Mouse (Mus musculus): ENCODE results near the gene Gm4353. TPM values are rescaled to one million over a fixed set of nuclear protein-coding genes. Genes with fewer than 3 reads are reported as not detected.
A peak's percentile ranks its signal among the peaks of the same experiment; 100 is the strongest.

Gm4353 gene
- total RNA-seq, 1 experiment from 2014 or later, result 4.2 TPM

DNA sequence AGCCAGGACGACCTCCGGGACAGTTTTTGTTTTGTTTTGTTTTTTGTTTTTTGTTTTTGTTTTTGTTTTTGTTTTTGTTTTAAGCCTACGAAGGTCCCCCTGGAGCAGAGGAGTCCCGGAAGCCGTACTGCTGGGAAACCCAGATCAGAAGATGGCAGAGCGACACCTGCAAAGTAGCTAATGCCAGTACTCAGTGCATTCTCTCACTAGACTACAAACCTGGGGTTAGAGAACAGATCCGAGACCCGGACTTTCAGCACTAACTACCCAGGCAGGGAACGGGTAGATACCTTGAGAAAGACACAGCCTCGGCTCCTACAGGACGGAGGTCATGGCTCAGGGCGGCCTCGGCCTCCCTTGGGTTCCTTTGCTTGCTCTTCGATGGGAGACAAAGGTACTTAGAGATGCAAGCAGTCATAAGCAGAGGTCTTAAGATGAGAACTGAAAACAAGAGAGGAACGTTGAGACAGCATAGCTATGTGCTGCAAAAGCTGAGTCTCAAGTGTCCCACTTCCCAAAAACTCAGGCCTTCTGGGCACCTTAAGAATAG is 43.9 kb downstream of the Gm4353 start:
- no peak for DNase-seq

DNA sequence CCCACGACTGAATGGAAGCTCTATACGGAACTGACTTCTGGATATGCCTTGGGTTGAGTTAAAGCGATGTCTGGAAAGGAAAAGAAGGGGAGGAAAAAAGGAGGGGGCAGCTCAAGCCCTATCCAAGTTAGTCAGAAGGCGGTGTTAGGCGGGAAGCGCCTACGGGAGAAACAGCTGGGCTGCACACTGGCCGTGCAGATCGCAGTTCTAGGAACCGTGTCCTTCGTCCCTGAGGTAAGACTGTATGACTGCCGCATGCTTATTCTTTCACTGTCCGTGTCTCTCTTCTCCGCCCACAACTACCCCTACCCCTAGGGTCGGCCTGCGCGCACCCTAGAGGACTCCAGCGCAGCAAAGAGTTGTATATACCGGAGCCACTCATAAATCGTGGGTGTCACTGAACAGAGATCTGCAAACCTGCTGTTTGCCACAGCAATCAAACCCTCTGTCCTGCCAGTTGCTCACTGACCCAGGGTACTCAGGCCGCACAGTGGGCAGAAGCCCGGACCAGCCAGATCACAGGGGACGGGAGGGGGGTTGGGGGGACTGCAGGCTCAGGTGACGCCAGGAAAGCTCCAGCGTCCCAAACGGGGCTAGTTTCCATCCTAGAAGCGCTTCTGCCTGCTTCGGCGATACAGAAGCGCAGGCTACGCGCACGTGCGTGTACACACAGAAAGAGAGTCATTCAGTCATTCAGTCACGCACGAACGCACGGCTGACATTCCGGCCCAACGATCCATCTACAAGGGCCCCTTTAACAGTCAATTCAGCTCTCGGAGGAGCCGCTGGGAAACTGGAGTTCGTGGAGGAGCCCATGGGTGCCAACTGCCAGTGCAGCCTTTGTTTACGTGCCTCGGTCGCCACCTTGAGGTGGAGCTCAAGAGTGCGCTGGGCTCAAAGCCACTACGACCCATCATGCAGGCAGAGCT is 44.6 kb downstream of the Gm4353 start:
- DNase-seq, result peak; percentile 89

DNA sequence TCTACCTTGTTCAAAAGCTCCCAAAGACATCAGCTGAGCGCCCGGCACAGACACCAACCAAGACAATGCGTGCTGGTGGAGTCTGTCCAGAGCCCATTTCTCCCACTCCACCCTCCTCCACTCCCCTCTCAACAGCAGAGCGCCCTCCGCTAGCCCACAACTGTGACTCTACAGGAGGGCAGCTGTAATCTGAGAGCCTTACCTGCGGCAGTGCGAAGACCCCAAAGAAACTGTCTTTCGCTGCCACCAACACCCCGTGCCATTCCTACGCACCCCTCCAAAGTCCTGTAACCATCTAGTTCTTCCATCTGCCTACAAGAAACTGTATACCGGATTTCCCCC is 45.3 kb downstream of the Gm4353 start, which contains the start of gene 1110004F10Rik:
TSS of gene 1110004F10Rik (plus strand) at position 202 of the 342 bp plus-strand sequence.
- peak; percentile 4 for DNase-seq

- no peak for DNase-seq
Observed at GRCm38 (mm10) chr7:116038511-116038910, 45.9 kb downstream of the Gm4353 start, which contains the start of gene Sox6. Sox6 (minus strand) TSS chr7:116038796.

DNA sequence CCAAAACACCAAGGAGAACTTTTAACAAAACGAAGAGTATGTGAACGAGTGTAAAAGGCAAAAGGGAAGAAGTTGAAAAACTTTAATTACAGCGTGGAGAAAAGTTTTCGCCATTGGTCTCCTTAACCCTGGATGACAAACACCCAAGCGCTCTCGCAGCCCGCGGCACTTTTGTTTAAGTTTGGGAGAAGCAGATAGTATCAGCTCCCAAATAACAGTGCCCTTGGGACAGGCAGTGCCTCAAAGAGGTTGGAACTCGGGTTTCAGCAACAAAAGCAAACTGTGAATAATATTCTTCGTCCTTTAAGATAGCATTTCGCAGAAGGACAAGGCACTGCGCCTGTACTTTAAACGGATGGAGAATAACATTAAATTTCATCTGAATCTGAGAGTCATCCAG is 46.4 kb downstream of the Gm4353 start:
- no peak for DNase-seq

- DNase-seq, result no peak
Observed at GRCm38 (mm10) chr7:116036591-116037555, 47.6 kb downstream of the Gm4353 start.

GRCm38 (mm10) chr7:116035504-116035903 is 48.9 kb downstream of the Gm4353 start:
- DNase-seq, result no peak

DNA sequence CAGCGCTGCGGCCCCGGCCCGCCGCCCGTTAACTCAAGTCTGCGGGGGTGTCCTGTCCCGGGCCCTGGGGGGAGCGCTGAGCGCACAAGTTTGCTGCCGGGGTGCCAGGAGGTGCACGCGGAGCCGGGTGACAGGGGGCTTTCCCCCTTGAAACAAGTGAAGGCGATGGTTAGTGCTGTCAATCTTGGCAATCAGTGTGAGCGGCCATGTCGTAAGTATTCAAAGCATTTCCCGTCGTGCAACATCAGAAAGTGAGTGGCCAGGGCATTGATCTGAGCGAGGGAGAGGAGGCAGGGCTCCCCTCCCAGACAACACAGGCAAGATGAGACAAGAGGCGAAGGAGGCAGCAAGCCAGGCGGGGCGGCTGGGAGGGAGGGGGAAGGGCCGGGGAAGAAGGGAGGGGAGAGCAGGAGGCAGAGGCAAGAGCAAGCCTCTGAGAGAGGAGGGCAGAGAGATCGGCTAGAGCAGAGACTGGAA is 50.1 kb downstream of the Gm4353 start:
- peak; percentile 59 for DNase-seq

- DNase-seq, result peak; percentile 79
Observed at GRCm38 (mm10) chr7:116033371-116034241, 50.8 kb downstream of the Gm4353 start.

Other genes with a start within 250 kb of the Gm4353 start
- 36.3 and 48.7 TPM in 2 replicates for gene Sox6, start 45.8 kb downstream of the Gm4353 start, total RNA-seq (2021)
- gene 1110004F10Rik, start 45.2 kb downstream of the Gm4353 start, total RNA-seq (2021), result 102 and 103 TPM in 2 replicates
- 10.3 and 12.0 TPM in 2 replicates for gene Plekha7, start 223.7 kb upstream of the Gm4353 start, total RNA-seq (2021)
- 485 and 551 TPM in 2 replicates for gene Rps13, start 249.6 kb upstream of the Gm4353 start, total RNA-seq (2021)